Mouse (Mus musculus): Measurements from ENCODE around the gene Sash1. TPM values are rescaled to one million over a fixed set of nuclear protein-coding genes. Genes with fewer than 3 reads are reported as not detected.

Gene Sash1
- total and polyA plus RNA-seq, 3 experiments = 13.7 to 36.0 (median 25.1) TPM

- no peak for DNase-seq
These were observed 16.5 kb upstream of the Sash1 start for GRCm38 (mm10) chr10:8902412-8902811.

- no peak for DNase-seq
These were observed 13.1 kb upstream of the Sash1 start for GRCm38 (mm10) chr10:8898831-8899511.

- no peak for DNase-seq
These were observed 12.4 kb upstream of the Sash1 start for GRCm38 (mm10) chr10:8898099-8898777.

DNA sequence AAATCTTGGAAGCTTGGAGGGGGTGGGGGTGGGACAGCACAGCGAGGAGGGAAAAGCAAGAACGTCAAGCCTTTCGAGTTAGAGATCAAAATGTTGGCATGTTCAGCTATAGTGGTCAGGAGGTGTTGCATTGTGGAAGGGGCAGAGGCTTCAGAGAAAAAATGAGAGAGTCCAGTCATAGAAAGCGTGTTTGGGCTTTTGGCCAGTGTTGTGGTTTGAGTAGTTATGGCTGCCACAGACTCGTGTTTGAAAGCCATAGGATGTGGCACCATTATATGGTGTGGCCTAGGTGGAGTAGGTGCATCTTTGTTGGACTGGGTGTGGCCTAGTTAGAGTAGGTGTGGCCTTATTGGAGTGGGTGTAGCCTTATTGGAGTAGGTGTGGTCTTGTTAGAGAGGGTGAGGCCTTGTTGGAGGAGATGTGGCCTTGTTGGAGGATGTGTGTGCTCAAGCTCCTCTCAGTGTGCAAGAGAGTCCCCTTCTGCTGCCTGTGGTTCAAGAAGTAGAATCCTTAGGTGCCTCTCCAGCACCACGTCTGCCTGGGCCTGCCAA is 9.2 kb upstream of the Sash1 start:
- no peak for DNase-seq

DNA sequence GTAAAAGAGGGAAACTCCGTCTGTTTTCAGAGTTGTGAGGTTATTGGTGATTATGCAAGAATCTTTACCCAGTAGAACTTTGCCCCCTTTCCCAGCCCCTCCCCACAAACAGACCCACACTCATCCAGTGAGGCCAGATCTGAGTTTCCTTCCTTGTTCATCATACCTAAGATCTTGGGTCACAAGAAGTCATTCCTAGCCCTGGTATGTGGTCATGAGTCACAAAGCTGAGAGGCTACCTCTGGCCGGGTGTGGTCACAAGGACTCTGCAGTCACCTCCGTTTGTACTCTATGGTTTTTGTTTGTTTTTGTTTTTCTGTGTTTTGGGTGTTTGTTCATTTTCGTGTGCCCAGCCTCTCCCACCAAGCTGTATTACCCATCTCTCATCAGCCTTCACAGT is 4.6 kb upstream of the Sash1 start:
- DNase-seq = no peak

DNA sequence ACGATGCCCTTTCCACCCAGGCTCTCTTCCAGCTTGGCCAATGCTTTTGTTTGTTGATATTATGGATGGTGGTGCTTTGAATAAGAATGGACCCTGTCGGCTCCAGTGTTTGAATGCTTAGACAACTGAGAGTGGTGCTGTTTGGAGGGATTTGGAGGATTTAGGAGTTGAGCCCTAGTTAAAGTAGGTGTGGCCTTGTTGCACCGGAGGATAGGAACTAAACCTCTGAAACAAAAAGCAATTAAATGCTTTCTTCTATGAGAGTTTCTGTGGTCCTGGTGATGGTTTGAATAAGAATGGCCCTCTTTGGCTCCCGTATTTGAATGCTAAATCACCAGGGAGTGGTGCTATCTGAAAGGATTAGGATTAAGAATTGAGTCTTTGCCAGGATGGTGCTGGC is 3.5 kb upstream of the Sash1 start:
- DNase-seq = no peak

GRCm38 (mm10) chr10:8886528-8886854 is 621 bp upstream of the Sash1 start:
- DNase-seq = no peak

DNA sequence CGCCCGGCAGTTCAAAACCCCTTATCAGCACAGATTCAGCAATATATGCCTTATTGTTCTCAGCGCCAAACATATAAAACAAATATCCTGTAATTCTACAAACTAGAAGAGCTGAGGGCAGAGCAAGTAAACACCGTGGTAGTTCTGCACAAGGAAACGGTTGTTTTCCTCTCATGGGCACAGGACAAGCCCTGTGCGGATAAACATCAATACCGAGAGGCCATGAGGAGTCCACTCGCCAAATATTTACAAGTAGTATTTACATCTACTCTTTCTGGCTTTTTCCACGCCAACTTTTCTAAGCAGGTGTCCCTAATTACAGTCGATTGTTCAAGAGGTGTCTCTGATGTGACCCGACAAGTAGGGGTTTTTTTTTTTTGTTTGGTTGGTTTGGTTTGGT is 669 bp downstream of the Sash1 start:
- no peak for DNase-seq

DNA sequence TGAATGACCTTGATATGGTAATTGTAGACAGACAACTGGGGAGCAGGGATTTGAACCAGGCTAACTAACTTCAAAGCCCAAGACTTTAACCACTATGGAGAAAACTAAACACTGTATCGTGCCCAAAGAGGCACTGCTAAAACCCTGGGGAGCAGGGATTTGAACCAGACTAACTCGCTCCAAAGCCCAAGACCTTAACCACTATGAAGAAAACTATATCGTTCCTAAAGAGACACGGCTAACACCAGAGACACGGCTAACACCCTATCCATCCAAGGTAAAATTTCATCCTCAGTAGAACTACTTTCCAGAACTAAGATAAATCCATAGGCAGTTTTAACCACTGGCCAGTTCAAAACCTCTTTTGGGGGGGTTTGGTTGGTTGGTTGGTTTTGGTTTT is 1.3 kb downstream of the Sash1 start:
- no peak for DNase-seq

DNA sequence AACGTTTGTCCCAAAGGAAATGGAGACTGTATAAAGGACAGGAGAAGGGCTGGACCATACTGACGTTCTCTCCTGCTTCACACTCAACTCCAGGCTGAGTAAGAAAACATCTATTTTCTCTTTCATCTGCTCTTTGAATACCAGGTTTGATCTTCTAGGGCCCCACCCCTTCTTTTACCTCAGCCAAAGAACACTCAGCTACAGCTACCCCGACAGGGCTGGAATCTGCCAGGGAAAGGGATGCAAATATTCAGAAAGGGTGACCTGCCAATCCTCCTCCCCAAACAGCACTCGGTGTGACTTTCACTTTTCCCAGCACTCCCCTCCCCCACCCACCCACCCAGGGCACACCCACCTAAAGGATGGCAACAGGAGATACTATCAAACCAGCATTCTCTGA is 2.2 kb downstream of the Sash1 start:
- DNase-seq = no peak

DNA sequence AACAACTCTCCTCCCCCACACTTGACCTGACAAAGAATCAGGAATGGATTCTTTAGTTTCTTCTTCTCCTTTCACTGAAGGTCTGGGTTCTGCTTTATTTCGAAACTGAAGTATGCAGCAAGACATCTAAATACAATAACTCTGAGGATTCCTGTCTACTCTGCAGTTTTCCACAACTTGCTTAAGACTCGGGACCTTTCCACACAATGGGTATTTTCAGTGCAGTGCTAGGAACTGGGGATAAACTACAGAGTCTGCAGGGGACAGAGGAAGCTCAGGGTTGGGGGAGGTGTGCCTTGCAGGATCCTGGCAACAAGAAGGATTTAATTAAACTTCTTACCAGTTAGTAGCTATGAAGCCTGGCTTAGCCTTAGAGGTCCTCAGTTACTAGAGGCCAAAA is 4.1 kb downstream of the Sash1 start:
- DNase-seq = no peak

- DNase-seq = no peak
These were observed 4.8 kb downstream of the Sash1 start for GRCm38 (mm10) chr10:8880950-8881675.

GRCm38 (mm10) chr10:8878824-8879223 is 7.0 kb downstream of the Sash1 start:
- DNase-seq = no peak

DNA sequence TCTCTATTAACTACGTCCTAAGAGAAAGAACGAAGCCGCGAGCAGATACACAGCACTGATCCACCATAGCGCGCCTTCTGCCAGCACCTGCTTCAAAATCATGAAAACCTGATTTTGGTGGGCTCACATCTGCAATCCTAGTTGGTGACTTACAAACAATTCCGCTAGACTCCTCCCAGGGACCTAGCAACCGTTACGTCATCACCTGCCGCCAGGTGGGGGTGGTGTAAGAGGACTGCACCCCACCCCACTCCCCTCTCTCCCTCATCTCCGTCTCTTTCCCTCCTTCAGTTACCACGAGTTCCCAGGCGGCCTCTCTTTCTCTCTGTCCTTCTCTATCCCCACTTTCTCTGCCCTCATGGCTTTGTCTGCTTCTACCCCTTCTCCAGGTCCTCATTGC is 7.5 kb downstream of the Sash1 start:
- DNase-seq = no peak

GRCm38 (mm10) chr10:8873631-8874370 is 12.1 kb downstream of the Sash1 start:
- DNase-seq = peak; percentile 50

GRCm38 (mm10) chr10:8872788-8873187 is 13.1 kb downstream of the Sash1 start:
- no peak for DNase-seq

- DNase-seq = no peak
These were observed 13.9 kb downstream of the Sash1 start for GRCm38 (mm10) chr10:8871935-8872334.

DNA sequence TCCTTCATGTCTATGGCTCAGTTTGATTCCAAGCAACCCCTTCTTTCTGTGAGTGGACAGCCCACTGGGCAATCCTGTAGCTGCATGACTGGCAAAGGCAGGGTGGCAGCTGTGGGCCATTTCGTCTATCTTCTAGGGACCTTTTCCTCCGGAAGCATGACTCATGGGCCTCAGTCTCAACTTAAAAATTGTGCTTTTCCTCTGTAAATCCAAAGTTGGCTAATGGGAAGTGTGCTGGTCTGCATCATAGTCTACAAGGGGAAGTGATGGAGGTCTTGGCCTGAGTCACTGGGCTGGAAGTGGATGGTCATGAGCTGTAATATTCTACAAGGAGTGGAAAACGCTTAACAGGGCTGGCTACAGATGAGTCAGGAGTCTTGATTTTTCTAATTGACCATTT is 15.5 kb downstream of the Sash1 start:
- peak; percentile 29 for DNase-seq

DNA sequence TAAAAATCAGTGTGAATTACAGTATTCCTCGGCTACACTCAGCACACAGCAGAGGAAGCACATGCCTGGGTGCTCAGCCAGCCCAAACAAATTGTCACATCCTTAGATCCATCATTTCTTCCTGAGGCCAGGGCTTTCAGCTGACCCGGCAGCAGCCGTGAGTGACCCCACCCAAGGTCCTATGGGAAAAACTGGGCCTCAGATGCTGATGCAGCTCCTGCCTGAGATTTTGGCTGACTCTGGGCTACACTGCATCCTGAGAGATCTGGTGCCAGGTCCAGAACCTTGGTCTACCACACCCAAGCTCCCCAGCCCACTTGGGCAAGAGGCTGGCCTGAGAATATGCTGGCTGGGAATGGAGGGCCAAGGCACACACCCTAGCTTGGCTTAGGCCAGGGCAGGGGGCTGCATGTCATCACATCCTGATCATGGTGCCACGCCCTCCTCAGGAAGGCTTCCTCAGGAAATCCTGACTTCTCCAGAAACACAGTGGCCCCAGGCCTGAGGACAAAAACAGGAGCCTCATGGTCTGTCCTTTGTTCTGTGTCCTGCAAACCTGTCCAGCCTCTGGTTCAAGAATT is 19.7 kb downstream of the Sash1 start:
- DNase-seq = peak; percentile 69

DNA sequence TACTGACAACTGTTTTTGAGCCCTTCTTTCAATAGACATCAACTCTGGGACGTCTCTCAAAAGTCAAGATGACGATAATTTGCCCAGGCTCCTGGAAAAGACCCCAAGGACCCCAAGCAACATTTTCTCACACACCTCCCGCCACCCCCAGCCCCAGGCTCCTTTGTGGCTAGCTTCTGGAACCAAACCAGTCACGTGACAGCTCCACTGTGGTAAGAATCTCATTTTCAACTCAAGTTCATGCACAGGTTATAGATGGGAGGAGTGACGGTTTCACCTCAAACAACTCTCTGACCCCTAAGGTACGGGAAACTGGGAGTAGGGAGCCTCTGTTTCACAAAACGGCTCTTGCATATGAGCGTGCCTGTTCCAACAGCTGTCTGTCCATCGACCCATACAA is 25.2 kb downstream of the Sash1 start:
- no peak for DNase-seq

- no peak for DNase-seq
These were observed 27.2 kb downstream of the Sash1 start for GRCm38 (mm10) chr10:8858718-8859117.

- DNase-seq = no peak
These were observed 28.9 kb downstream of the Sash1 start for GRCm38 (mm10) chr10:8856942-8857341.

Data from adrenal gland, adult 2 months (tissue).